Mouse (Mus musculus): ENCODE results near the gene Rnf212b. TPM values are rescaled to one million over a fixed set of nuclear protein-coding genes. Genes with fewer than 3 reads are reported as not detected.

The Rnf212b gene
- total RNA-seq, 2 experiments from 2014 or later = not detected

DNA sequence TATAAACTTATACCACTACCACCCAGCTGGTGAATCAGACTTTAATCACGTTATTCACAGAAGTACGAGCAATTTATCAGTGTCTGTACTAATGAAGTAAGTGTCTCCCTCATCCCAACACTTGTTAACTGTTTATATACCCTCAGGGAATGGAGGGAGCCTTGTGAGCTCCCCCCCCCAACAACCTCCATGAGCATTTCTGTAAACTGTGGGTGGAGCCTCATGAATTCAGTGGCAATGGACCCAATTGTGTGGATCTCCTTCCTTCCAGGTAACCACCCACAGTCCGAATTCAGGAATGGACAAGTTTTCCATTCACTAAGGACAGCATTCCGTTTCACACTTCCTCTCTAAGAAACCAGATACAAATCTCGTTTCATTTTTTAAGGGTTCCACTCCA, 51.7 kb downstream of the Rnf212b start:
- intact Hi-C loops (cut with DNase I) = no loop called here
- no peak for DNase-seq (ENCODE audit: low spot score)

DNA sequence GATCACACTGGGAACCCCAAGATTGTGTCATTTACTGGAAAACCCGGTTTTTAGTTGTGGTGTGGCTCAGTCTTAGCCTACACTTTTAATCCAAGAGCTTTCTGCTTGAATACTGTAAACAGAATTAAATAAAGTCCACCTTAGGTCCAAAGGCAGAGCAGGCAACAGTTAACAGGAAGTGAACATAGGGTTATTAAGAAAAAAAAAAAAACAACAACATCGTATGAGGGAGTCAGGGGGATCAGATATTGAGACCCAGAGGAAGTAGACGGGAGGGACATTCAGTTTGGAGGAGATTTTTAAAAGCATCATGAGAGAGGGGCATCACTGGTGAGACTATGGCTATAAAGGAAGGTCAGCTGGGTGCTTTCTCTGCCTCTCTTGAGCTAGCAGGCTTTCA, 52.3 kb downstream of the Rnf212b start:
- intact Hi-C loops (cut with DNase I) = no loop called here
- no peak for DNase-seq (ENCODE audit: low spot score)

DNA sequence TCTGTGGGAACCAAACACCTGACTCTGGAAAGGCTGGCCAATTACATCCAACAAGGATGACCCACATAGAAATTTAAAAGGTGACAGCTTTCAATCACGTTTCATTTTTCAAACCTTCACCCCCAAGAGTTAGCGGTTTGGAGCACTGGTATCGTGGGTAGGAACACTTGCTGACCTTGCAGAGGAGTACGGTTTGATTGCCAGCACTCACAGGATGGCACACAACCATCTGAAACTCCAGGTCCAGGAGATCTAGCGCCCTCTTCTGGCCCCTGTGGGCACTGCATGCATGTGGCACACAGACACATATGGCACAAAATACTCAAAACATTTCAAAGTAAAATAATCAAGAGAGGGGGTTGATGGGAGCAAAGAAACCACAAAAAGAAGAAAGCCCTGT, 53.0 kb downstream of the Rnf212b start:
- intact Hi-C loops (cut with DNase I) = no loop called here
- no peak for DNase-seq (ENCODE audit: low spot score)

- DNase-seq (ENCODE audit: low spot score) = no peak
- intact Hi-C loops (cut with DNase I) = no loop called here
Observed at GRCm38 (mm10) chr14:54868026-54868425, 54.1 kb downstream of the Rnf212b start.

DNA sequence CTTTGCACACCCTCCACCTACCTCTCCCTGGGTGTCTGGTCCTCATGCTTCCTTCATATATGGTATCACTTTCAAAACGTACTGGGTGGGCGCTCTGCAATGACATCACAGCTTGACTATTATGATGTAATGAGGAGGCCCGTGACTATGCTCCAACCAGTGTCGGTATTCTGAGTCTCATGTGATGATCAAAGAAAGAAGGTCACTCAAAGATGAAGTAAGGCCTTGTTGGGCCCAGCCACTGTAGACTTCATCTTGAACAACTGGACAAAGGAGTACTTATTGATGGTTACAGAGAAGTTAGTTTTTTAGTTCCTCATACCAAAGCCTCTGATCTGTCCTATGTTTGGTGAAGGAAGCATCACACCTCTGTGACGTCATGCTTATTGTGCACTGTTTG, 56.9 kb downstream of the Rnf212b start, which contains the start of gene Homez:
Homez (minus strand) TSS at position 101 of the 400 bp plus-strand sequence.
- intact Hi-C loops (cut with DNase I) = no loop called here

GRCm38 (mm10) chr14:54874165-54874564, 60.2 kb downstream of the Rnf212b start:
- DNase-seq (ENCODE audit: low spot score) = no peak
- intact Hi-C loops (cut with DNase I) = no loop called here

More for the DNA sequence above, 56.9 kb downstream of the Rnf212b start, which contains the start of gene Homez:
- DNase-seq (ENCODE audit: low spot score) = no peak

DNA sequence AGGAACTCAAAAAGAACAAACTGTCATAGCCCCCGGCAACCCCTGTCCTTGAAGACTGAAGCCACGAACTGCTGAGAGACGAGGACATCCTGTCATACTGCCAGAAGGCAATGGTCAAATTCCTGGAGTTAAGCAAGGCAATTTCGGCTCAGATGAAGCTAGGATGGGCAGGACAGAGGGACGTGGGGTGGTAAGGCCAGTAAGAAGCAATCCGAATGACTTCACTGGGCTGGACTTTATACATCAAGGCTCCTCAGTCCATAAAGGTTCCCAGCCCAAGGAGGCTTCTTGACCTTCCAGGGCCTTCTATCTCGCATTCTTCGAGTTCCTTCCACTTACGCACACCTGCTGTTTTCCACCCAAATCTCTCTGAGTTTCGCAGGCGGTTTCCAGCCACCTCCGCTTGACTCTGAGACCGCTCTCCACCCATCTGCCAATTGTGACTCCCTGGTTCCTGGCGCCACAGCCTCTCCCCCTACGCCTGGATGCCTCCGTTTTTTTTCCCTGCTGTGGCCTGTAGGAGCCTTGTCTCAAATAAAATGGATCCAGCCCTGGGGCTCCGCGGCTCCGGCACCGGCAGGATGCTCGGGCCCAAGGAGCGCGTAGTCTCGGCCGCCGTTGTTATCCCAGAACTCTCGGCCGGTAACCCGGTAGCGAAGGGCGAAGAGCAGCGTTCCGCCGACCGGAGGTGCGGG, 62.0 kb downstream of the Rnf212b start:
- DNase-seq (ENCODE audit: low spot score) = no peak
- intact Hi-C loops (cut with DNase I) = no loop called here

DNA sequence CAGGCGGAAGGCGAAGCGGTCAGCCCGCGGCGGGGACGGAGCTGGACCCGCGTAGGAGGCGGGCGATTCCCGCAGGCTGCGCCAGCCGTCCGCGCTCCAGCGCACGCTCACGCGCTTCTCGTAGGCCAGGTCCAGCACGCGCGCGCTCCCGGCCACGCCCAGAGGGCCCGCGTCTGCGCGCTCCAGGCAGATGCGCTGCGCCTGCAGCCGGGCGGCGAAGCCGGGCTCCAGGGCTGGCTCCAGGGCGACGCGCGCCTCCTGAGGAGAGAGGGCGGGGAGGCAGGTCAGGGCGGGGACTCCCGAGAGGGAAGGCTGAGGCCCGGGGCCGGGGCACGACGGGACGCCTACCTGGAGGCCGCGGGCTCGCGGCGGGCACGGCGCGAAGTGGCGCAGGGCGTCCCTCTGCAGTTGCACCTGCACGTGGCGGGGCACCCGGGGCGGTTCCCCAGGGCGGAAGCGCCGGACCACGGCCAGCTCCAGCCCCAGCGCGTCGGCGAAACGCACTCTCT, 62.7 kb downstream of the Rnf212b start:
- peak; percentile 80 for DNase-seq (ENCODE audit: low spot score)
- intact Hi-C loops (cut with DNase I) = no loop called here

GRCm38 (mm10) chr14:54877048-54877715, 63.2 kb downstream of the Rnf212b start, which contains the start of gene Ppp1r3e:
TSS of gene Ppp1r3e (minus strand) at chr14:54877550.
- DNase-seq (ENCODE audit: low spot score) = peak; percentile 46
- intact Hi-C loops (cut with DNase I) = no loop called here

- intact Hi-C loops (cut with DNase I) = no loop called here
- DNase-seq (ENCODE audit: low spot score) = peak; percentile 64
Observed at GRCm38 (mm10) chr14:54883154-54884021, 69.4 kb downstream of the Rnf212b start, which contains the start of the genes Bcl2l2 and Gm20521. TSS of gene Bcl2l2 (plus strand) at chr14:54883377. TSS of gene Gm20521 (plus strand) at chr14:54883441.

DNA sequence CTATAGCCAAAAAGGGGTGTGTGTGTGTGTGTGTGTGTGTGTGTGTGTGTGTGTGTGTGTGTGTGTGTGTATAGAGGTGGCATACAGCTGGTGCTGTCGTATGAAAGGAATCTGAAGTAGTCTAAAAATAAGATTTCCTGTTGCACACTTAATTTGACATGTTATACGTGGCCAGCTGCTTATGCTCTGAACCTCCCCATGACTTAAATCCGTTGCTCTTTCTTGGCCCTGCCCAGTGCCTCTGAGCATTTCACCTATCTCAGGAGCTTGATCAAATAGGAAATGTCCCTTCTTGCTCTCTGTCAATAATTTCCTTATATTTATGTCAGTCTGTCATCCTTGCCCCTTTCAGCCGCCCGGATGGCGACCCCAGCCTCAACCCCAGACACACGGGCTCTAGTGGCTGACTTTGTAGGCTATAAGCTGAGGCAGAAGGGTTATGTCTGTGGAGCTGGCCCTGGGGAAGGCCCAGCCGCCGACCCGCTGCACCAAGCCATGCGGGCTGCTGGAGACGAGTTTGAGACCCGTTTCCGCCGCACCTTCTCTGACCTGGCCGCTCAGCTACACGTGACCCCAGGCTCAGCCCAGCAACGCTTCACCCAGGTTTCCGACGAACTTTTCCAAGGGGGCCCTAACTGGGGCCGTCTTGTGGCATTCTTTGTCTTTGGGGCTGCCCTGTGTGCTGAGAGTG, 70.2 kb downstream of the Rnf212b start:
- intact Hi-C loops (cut with DNase I) = no loop called here
- DNase-seq (ENCODE audit: low spot score) = no peak

- intact Hi-C loops (cut with DNase I) = no loop called here
- DNase-seq (ENCODE audit: low spot score) = no peak
Observed at GRCm38 (mm10) chr14:54885309-54885708, 71.4 kb downstream of the Rnf212b start.

GRCm38 (mm10) chr14:54892200-54892599, 78.3 kb downstream of the Rnf212b start, which contains the start of gene Pabpn1:
TSS of gene Pabpn1 (plus strand) at chr14:54892500.
- no peak for DNase-seq (ENCODE audit: low spot score)
- intact Hi-C loops (cut with DNase I) = no loop called here

DNA sequence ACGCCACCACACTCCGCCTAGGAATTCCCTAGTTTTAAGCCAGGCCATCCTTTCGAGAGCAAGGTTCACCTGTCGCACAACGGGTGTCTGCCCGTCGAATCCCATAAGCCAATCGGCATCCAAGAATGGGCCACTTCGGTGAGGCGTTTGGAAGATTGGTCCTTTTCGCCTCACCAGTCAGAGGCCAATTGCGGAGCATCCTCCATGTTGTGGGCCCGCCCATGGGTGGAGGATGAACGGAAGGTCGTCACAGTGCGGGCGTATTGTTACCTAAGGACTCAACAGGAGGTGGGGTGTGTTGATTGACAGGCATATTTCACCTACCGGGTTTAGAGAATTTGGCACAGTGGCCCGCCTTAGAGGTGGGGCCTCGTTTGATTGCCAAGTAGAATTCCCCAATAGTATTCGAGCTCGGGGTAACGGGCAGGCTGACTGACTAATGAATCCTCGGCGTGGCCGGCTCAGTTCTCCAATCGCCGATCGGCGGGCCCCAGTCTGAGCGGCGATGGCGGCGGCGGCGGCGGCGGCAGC, 79.8 kb downstream of the Rnf212b start:
- DNase-seq (ENCODE audit: low spot score) = peak; percentile 99
- intact Hi-C loops (cut with DNase I) = no loop called here

GRCm38 (mm10) chr14:54894296-54895151, 80.6 kb downstream of the Rnf212b start:
- intact Hi-C loops (cut with DNase I) = no loop called here
- peak; percentile 62 for DNase-seq (ENCODE audit: low spot score)

DNA sequence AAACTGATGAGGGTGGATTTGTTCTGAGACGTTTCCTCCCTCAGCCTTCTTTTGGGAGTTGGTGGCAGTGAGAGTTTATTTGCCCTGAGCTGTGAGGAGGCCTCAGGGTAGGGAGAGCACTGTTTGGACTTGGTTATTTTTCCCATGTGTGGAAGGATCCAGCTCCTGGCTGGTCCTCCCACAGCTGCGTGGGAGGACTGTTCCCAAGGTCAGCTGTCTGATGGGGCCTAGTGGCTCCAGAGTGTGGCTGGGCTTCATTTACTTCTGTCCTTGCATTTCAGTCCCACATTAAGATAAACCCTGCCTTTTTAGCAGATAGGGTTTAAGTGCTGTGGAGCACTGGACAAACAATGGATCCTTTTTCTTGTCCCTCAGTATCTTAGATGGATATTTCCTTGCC, 83.5 kb downstream of the Rnf212b start:
- DNase-seq (ENCODE audit: low spot score) = no peak
- intact Hi-C loops (cut with DNase I) = no loop called here

DNA sequence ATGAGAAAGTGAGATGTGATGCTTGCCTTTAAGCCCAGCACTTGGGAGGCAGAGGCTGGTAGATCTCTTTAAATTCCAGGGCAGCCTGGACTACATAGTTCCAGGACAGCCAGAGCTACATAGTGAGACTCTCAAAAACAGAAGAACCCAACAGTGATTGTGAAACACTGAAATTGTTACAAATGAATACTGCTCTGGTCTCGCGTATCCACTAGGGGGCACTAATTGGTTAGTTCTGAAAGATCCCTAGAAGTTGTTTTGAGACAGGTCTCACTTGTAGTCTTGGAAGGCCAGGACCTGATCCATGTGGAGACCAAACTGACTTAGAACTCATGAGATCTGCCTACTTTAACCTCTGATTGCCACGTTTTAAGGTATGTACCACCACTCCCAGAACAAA, 86.4 kb downstream of the Rnf212b start:
- DNase-seq (ENCODE audit: low spot score) = no peak
- intact Hi-C loops (cut with DNase I) = loop anchor here (1.0 to 5.0 kb wide), 3 partner anchors 39 to 197 kb away; partner anchors contain the start of gene Ngdn

GRCm38 (mm10) chr14:54903641-54904040, 89.7 kb downstream of the Rnf212b start:
- intact Hi-C loops (cut with DNase I) = loop anchor here (5.0 kb wide), 1 partner anchor 194 kb away; no protein-coding TSS in a partner anchor
- DNase-seq (ENCODE audit: low spot score) = no peak
